Mouse (Mus musculus) ovary, postnatal 14 days (tissue): ENCODE data around the gene Tmem86b.
A peak's percentile ranks its signal among the peaks of the same experiment; 100 is the strongest.
"Not testable (repeated sequence)": the region's sequence is repeated elsewhere in the genome, so short reads cannot be mapped to it uniquely, and the experiment has no call there.

Experiments used
- DNase-seq: peaks from one replicate; pipeline ENCODE4 v3.0.0; 2022; ENCODE audit warnings: low spot score

The Tmem86b gene

DNA sequence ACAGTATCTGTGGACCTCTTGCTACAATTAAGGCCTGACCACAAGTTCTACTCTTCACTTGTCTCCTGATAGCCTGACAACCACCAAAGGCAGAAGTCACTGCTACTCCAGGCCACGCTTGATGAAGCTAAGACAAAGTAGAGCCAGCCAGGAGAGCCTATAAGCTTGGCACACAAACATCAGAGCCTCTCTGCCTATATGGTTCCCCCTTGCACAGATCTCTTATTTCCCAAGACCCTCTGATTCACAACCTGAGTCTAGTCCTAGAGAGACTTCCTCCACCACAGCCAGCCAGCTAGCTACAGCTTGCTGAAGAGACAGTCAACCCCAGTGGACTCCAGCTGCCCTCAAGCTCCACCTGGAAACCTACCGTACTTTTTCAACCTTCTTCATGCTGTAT lies 16.8 kb upstream of the Tmem86b start:
- no peak for DNase-seq

DNA sequence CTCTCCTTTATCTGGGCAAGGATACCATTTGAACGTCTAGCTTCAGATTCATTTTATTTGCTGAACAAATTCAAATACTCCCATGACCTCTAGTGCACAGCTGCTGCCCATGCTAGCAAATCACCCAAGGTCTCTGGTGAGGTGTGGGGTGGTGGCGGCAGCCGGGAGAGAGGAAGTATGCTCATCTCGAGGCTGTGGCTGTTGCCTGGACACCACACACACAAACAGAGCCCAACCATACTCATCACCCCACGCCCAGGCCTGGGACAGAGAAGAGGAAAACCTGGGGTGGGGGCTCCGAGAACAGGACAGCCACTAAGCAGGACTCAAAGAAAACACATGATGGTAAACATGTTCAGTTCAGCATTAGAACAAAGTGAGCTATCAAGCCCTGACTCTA lies 16.1 kb upstream of the Tmem86b start:
- no peak for DNase-seq

DNA sequence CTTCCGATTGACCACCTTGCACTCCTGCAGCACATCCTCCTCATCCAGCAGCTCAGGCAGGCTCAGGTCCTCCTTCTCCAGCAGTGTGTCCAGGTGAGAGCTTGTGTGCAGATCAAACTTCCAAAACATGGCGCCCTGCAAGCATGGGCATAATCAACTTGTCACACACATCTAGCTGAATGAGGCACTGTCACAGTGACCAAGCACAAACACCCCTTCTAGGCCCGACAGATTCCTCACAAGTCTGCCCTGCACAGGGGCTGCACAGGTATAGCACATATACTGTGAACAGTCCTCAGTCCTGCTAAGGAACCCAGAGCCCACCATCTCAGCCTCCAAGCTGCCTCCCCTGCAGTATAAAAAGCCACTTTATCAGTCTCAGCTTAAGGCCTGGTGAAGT lies 15.6 kb upstream of the Tmem86b start:
- DNase-seq = no peak

DNA sequence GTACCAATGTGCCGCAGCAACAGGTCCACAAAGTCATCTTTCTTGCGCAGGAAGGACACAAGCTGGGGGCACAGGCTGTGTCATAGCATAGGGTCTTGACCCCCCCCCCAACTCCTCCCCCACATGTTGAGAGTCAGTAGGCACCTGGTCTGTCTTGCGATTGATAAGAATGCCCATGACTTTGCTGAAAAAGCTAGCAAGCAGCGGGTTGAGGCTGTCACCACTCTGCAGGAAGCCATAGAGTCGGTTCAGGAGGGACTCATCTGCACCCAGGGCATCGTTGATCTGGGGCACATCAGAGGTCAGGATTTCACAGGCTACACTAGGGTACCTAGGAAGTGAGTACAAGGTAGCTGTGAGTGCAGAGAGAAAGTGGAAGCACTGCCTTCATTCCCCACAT lies 12.0 kb upstream of the Tmem86b start:
- no peak for DNase-seq

DNA sequence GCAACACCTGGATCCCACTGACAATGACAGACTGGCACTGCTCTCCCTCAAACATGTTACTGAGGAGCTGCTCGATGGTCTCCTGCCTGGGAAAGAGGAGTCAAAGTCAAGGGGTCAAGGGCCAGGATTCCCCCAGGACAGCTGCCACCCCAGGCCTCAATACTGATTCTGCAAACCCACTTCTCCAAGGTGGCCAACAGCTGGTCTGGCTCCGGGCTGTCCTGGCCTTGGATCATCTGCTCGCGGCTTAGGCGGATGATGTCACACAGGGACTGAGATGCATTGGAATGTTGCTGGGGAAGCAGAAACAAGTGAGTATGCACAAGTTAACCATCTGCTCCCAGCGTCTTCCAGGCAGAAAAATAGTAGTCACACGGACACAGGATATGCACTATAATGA lies 10.7 kb upstream of the Tmem86b start:
- no peak for DNase-seq

DNA sequence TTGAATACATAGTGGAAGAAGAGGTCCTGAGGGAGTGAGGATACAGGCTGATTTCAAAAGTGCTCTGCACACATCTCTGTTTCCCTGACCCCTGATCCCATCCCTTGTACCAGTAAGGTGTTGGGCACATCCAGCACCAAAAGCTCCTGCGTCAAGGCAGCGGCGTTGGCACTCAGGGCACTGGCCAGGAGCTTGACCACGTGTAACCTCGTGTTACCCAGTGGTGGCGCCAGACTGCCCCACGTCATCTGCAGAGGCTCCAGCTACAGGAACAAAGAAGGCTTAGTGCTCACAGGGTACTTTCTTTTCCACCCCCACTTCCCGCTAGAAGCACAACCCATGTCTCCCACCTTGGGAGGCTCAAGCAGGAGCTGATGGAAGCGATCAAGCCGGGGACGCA lies 9.9 kb upstream of the Tmem86b start:
- no peak for DNase-seq

DNA sequence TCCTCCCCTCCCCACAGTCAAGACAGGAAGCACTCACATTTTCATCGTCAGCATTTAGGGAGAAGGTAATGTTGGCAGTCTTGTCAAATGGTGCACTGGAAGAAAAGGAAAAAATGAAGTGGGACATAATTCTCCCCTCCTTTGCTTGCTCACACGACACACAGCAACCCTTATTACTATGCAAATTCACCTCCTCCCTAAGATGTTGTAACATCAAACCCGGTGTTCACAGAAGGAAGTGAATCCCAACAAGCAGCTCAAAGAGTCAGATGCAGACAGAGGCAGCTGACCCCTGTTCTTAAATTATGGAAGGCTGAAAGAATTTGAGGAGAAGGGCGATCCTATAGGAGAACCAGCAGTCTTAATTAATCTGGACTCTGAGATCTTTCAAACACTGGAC lies 5.0 kb upstream of the Tmem86b start:
- DNase-seq = no peak

DNA sequence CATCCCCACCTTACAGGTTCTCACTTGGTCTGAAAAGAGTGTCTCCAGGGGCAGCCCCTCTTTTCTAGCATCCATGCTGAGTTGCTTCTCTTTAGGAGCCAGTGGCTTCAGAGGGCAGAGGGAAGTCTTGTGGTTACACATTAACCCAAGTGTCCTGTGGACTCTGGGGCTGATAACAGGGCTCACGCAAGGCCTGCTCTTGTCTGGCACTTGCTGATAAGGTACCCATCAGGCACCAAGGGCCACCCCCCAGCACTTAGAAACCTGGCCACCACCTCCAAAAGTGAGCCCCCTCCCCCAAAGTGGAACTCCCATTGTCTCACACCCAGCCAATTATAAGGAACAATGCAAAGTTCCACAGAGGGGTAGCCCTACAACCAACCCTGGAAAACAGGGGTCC lies 1.0 kb downstream of the Tmem86b start:
- no peak for DNase-seq

DNA sequence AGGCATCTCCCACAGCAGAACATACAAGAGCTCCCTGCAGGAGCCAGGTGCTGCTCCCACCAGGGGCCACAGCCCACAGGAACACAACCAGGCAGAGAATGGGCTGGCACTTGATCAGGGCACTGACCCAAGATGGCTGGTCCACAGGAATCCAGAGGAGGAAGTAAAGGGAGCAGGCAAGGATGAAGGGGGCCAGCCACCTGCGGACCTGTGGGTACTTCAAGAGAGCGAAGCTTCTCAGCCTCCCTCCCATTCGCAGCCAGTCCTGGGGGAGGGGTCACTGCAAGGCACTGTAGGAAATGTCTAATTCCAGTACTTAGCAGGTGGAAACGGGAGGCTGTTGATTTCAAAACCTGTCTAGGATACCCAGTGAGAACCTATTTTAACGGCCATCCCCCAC lies 1.6 kb downstream of the Tmem86b start:
- no peak for DNase-seq

DNA sequence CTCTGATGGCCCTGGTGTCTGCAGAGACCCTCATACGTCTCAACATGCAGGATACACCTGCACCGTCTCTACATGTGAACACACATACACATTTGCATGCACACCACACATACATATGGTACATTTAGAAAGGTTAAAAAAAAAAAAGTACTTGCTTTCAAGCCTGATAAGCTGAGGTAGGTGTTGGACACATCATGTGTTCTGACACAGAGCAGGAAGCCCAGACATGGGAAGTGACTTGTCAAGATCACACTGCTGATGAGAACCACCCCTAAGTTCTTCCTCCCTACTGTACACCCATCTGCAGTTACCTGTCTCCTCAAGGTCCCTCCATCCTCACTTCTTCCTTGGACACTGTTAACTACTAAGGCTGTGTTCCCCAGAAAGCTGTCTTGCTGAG lies 5.3 kb downstream of the Tmem86b start:
- DNase-seq = no peak

DNA sequence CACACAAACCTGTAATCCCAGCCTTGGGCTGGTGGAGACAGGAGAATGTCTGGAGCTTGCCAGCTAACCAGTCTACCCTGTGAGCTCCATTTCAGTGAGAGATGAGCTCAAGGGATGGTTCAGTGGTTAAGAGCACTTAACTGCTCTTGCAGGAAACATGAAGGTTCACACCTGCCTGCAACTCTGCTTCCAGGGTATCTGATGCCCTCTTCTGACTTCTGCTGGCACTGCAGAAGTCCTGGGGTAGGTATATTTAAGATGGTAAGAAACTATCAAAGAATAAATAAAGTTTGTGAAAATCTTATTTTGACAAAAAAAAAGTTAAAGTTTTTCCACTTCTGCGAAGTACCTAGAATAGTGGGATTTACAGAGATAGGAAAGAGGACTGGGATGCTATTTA lies 6.9 kb downstream of the Tmem86b start:
- no peak for DNase-seq

DNA sequence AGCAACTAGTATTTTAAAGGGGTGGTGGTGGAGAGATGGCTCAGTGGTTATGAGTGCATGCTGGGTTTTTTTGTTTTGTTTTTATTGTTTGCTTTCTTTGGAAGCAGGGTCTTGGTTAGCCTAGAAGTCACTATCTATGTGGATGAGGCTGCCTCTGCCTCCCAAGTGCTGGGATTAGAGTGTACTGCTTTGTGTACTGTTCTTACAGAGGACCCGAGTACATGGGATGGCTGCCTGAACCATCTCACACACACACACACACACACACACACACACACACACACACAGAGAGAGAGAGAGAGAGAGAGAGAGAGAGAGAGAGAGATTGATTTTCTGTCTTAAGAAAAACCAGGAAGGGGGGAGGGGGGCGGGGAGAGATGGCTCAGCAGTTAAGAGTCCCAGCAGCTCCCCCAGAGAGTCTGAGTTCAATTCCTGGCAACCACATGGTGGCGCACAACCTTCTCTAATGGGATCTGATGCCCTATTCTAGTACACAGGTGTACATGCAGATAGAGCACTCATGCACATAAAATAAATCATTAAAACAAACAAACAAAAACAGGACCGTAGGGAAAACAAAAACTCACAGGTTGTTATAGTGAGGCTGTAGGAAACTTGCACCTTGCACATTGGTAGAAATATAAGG lies 7.6 kb downstream of the Tmem86b start:
- no peak for DNase-seq

DNA sequence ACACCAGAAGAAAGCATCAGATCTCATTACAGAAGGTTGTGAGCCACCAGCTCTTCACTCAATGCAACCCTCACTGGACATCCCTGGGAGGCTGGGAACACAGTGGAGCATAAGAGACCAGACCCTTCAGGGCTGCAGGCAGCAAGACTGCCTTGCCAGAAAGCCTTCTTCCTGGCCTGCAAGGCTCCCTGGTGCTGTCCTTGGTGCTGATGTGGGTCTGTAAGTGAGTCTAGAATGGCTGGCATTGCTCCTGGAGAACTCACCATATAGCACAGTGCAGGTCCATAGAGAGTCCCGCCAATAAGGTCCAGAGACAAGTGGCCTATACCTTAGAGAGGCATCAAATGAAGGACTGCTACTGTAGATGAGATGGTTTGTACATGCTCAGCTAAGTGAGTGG lies 11.2 kb downstream of the Tmem86b start:
- DNase-seq = peak; percentile 37

DNA sequence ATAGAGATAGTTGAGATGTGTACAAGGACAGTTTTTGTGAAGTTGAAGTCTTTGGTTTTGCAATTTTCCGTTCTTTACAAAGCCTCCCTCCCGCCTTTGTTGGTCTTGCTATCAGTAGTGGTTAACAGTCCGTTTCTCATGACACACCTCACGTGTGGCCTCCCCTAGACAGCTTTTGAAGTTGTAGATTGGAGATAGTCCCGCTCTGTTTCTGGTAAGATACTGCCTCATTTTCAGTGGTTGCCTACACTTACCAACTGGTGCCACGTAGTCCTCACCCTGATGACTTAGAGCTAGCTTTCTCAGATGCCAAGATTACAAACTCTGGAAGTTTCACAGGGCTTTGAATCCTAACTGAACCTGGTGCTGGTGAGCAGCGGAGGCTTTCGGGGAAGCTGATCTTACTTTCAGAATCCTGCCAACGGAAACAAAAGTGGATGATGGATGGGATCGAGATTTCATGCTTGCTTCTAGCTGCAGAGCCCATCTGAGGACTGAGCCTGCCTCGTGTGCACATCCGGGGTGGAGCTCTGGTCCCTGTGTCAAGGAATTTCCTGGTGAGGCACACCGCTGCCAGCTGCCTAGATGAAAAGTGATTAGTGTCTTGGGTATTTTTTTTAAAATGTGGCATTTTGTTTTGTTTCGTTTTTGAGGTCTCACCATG lies 17.4 kb downstream of the Tmem86b start:
- no peak for DNase-seq

DNA sequence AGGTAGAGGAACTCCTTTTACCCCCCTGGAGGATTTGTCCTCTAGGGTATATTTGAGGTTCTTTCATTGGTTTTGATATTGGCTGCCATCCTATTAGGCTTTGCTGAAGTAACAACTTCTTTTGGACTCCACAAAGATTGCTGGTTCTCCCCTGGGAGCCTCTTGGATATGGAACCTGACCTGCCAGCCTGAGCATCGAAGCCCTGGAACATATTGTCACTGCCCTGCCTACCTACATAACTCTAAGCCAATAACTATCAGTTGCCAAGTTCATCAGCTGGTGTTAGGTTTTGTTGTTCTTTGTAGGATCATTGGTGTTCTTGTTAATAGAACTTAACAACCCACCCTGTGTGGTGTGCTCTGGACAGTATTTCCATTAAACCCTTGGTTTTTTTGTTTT lies 18.3 kb downstream of the Tmem86b start:
- no peak for DNase-seq

DNA sequence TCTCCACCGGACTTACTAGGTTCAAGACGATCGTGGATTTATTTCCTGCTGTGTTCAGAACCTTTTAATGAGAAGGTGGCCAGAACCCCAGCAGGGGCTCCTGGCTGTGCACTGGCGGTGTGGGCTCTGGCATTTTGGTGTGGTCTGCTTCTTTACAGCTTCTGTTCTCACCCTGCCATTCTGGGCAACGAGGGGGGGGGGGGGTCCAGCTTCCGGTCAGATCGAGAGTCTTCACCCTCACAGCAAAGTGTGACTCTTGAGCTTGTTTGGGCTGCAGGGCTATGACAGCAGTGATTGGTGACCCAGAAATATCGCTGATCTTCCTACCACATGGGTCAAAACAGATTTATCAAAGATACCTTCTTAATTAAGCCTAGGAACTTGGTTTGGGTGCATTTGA lies 18.8 kb downstream of the Tmem86b start:
- DNase-seq = no peak

DNA sequence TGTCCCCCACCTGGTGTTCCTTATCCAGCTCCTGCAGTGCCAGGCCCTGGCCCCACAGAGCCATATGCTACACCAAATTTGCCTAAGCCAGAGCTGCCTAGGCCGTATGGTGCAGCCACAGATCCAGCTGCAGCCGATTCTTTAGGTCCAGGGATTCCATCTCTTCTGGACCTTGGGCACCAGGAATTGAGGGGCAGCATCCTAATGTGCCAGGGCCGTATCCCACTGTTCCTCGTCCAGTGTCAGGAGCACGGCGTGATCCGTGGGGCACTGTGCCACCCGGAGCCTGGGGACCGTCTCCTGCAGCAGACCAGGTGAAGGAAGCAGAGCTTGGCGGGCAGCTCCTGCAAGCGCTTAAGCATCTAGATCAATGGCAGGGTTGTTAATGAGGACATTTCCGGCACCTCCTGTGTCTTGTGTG lies 19.3 kb downstream of the Tmem86b start:
- DNase-seq = no peak

DNA sequence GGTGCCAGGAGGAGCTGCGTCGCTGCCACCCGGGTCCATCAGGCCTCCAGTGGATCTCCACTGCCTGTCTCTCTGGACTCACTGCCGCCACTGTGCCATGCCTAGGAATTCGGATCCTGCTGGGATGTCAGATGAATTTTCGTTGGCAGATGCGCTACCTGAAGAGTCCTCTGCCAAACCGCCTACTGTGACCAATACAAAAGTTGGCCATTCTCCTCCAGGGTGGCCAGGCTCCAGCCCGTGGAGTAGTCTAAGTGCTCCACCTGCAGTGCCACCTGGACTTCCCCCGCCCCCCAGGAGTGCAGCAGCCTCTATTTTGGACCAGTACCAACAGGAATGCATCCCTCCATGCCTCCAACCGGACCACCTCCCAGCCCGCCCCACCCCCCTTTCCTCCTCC lies 19.7 kb downstream of the Tmem86b start:
- DNase-seq = no peak

DNA sequence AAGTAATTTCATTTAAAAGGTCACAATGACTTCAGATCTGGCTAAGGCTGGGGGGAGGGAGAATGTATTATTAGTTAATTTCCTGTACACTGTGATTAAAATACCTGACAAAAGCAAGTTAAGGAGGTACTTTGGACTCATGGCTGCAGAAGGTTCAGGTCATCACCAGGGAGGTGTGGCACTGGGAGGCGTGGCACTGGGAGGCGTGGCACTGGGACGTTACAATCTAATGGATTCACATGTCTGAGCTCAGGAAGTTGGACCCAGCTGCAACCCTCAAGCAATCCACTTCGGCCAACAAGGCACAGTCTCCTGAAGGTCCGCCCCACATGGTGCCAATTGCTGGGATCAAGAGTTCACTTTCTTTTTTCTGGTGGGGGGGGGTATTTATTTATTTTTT lies 23.2 kb downstream of the Tmem86b start:
- no peak for DNase-seq

DNA sequence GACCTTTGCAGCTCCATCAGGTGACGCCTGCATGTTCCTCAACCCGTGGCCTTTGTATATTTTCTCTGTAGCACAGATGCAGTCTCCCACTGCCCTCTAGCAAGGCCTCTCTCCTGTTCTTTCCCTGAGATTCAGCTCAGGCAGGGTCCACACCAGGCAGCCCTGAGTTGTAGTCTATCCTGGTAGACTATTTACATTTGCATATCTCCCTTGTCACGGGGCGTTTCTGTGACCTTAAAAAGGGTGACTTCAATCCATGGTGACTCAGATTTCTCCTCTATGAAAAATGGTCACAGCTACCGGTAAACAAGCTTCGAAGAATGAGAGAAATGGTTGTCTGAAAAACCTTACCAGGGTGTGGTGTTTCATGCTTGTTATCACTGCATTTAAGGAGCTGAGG lies 27.3 kb downstream of the Tmem86b start, which contains the start of gene Ptprh:
TSS of gene Ptprh (minus strand) at position 169 of the 400 bp plus-strand sequence.
- DNase-seq = no peak

DNA sequence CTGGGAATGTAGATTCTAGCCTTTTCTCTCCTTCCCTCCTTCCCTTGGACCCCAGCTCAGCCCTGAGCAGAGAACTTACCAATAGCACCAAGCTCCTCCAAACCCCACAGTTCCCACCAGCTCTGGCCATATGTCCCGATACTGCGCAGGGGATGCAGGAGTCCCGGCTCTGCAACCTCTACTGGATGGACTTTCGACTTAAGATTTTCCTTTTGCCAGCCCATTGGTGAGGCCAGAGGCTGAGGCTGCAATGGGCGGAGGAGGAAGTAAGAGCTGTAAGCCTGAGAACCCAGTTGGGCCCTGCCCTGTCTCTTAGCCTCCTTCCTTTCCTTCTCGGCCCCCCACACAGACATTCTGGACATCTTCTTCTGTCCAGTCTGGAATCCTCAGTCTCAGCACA lies 28.3 kb downstream of the Tmem86b start:
- DNase-seq = no peak

DNA sequence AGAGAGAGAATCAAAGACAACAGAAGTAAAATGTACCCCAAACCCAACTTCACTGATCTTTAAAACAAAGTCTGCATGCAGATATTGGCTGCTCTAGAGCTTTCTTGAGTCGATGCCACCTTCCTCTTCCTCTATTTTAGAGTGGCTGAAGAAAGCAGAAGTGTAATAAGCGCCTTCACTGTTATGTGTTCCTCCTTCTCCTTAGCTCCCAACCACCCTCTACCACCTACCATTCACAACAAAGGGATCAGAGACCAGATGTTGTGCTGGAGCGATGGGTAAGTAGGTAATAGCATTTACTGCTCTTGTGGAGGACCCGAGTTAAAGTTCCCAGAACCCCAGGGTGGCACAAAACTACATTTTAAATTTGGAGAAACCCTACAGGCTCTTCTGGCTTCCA lies 34.2 kb downstream of the Tmem86b start:
- not testable (repeated sequence) for DNase-seq

DNA sequence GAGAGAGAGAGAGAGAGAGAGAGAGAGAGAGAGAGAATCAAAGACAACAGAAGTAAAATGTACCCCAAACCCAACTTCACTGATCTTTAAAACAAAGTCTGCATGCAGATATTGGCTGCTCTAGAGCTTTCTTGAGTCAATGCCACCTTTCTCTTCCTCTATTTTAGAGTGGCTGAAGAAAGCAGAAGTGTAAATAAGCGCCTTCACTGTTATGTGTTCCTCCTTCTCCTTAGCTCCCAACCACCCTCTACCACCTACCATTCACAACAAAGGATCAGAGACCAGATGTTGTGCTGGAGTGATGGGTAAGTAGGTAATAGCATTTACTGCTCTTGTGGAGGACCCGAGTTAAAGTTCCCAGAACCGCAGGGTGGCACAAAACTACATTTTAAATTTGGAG lies 49.7 kb downstream of the Tmem86b start:
- not testable (repeated sequence) for DNase-seq
